Mouse (Mus musculus): Measurements from ENCODE around the gene Nipa1. TPM values are rescaled to one million over a fixed set of nuclear protein-coding genes. Genes with fewer than 3 reads are reported as not detected.

Gene Nipa1
- total RNA-seq, 1 experiment from 2014 or later, result 7.6 TPM

GRCm38 (mm10) chr7:55935025-55935424, 84.7 kb downstream of the Nipa1 start:
- no peak for DNase-seq

GRCm38 (mm10) chr7:55928649-55929048, 91.1 kb downstream of the Nipa1 start:
- no peak for DNase-seq

Other genes with a start within 250 kb of the Nipa1 start
- 19.1 and 30.5 TPM in 2 replicates for gene Tubgcp5, start 225.8 kb downstream of the Nipa1 start, total RNA-seq (2021)
- gene Cyfip1, start 178.2 kb downstream of the Nipa1 start, total RNA-seq (2021), result 93.9 and 108 TPM in 2 replicates
- 31.1 and 51.9 TPM in 2 replicates for gene Nipa2, start 57.5 kb downstream of the Nipa1 start, total RNA-seq (2021)
- gene Herc2, start 30.2 kb upstream of the Nipa1 start, total RNA-seq (2021), result 64.1 and 74.7 TPM in 2 replicates
- gene Oca2, start 219.8 kb upstream of the Nipa1 start, total RNA-seq (2021), result 9.6 and 11.8 TPM in 2 replicates